Mouse (Mus musculus) heart, embryonic 16.5 days (tissue): ENCODE results near the gene Srxn1. TPM values are rescaled to one million over a fixed set of nuclear protein-coding genes. Genes with fewer than 3 reads are reported as not detected.
A peak's percentile ranks its signal among the peaks of the same experiment; 100 is the strongest.

Experiments
- ATAC-seq: fragments of 200-750 bp; cut with Nextera tagmentation; replicated peaks from 2 replicates; pipeline ENCODE4 v1.8.0; 2017; ENCODE audit warnings: moderate number of reproducible peaks; ENCODE audit not compliant: insufficient read depth, low FRiP score; ENCODE audit errors: extremely low read depth
- H3K27ac ChIP-seq: fragments of 300-500 bp; sonication (generic); 2 replicates; pipeline ENCODE4 v1.5.1; 2014; ENCODE audit warnings: mild to moderate bottlenecking, low read length, control low read depth, moderate library complexity
- H3K27me3 ChIP-seq: fragments of 300-500 bp; sonication (generic); 2 replicates; pipeline ENCODE4 v1.6.1; 2014; ENCODE audit warnings: low read length, mixed read lengths; ENCODE audit not compliant: control insufficient read depth, insufficient read depth
- H3K36me3 ChIP-seq: fragments of 300-500 bp; sonication (generic); 2 replicates; pipeline ENCODE4 v1.6.1; 2014; ENCODE audit not compliant: control insufficient read depth, insufficient read depth
- H3K4me1 ChIP-seq: fragments of 300-500 bp; sonication (generic); 2 replicates; pipeline ENCODE4 v1.6.1; 2014; ENCODE audit warnings: low read length, mixed read lengths; ENCODE audit not compliant: control insufficient read depth, insufficient read depth
- H3K4me2 ChIP-seq: fragments of 300-500 bp; sonication (generic); 2 replicates; pipeline ENCODE4 v1.6.1; 2014; ENCODE audit warnings: low read depth, mild to moderate bottlenecking, control low read depth, low read length
- H3K4me3 ChIP-seq: fragments of 300-500 bp; sonication (generic); 2 replicates; pipeline ENCODE4 v1.5.1; 2014; ENCODE audit warnings: mild to moderate bottlenecking, control low read depth, low read length
- H3K9ac ChIP-seq: fragments of 300-500 bp; sonication (generic); 2 replicates; pipeline ENCODE4 v1.6.1; 2014; ENCODE audit warnings: low read length, control low read depth
- H3K9me3 ChIP-seq: fragments of 300-500 bp; sonication (generic); replicated peaks from 2 replicates; pipeline ENCODE4 v1.6.1; 2016; ENCODE audit warnings: low read length; ENCODE audit not compliant: control insufficient read depth
- WGBS: fragments of 180-500 bp; shearing (Covaris S2); extraction: QIAGEN DNeasy Blood & Tissue Kit; methylation state at CpG from one replicate; pipeline ENCODE4 v1.1.7; 2014; 5-methylcytosine and 5-hydroxymethylcytosine counted together
- polyA plus RNA-seq: library from polyadenylated mRNA; unstranded; fragments of >200 nt; fragmentation: Nextera tagmentation; extraction: Ambion mirVana; gene quantifications from 2 replicates; pipeline ENCODE4 v1.2.1, GENCODE M21; 2015

Srxn1 gene
- polyA plus RNA-seq, 1 experiment from 2014 or later = 10.3 TPM

- H3K36me3 ChIP-seq = no peaks in the 10 kb centered on the region
- H3K27ac ChIP-seq = no peak overlapping the region
- H3K4me2 ChIP-seq = peak overlapping the region; percentile 78
- WGBS = 8% methylated on average over 11 of the region's 11 CpGs
- peak overlapping the region; percentile 62 for H3K4me3 ChIP-seq
- no peak overlapping the region; the same call in 1 of the 2 replicates for H3K9ac ChIP-seq
- peaks cover 57% of the 10 kb centered on the region for H3K27me3 ChIP-seq
- no peak for ATAC-seq
- H3K9me3 ChIP-seq = no peaks in the 10 kb centered on the region
- H3K4me1 ChIP-seq = peaks cover 16% of the 10 kb centered on the region
These were observed 37.3 kb downstream of the Srxn1 start for GRCm38 (mm10) chr2:152142571-152142970.

DNA sequence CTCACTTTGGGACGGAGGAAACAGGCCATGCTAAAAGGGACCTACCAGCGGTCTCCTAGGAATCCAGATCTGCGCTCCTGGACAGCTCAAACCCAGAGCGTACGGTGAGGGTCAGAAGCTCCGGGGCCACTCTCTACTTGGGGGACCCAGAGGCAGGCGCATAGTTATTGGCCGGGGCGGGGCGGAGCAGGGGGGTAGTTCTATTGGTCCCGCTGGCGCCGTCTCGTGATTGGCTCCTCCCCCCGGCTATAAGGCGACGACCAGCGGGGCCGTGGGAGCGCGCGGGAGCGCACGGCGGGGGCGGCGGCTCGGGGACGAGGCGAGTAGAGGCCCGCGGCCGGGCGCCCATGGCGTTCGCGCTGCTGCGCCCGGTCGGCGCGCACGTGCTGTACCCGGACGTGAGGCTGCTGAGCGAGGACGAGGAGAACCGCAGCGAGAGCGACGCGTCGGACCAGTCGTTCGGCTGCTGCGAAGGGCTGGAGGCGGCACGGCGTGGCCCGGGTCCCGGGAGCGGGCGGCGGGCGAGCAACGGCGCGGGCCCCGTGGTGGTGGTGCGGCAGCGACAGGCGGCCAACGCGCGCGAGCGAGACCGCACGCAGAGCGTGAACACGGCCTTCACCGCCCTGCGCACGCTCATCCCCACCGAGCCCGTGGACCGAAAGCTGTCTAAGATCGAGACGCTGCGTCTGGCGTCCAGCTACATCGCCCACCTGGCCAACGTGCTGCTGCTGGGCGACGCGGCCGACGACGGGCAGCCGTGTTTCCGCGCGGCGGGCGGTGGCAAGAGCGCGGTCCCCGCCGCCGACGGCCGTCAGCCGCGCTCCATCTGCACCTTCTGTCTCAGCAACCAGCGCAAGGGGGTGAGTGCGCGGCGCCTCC is 38.2 kb downstream of the Srxn1 start, which contains the start of gene Tcf15:
TSS of gene Tcf15 (plus strand) at position 283 of the 879 bp plus-strand sequence.
- Histone ChIP-seq H3K4me2 (peak within 1 kb of the TSS; percentile 78), H3K9me3 (no peaks in the 10 kb centered on the region), H3K36me3 (no peaks in the 10 kb centered on the region), H3K27ac (no peak within 1 kb of the TSS), H3K27me3 (peaks cover 57% of the 10 kb centered on the region), H3K4me3 (peak within 1 kb of the TSS; percentile 62), H3K4me1 (peaks cover 16% of the 10 kb centered on the region), H3K9ac (peak within 1 kb of the TSS; percentile 71)
- ATAC-seq = peak; percentile 84
- WGBS = under 1% methylated on average over 116 of the region's 118 CpGs

DNA sequence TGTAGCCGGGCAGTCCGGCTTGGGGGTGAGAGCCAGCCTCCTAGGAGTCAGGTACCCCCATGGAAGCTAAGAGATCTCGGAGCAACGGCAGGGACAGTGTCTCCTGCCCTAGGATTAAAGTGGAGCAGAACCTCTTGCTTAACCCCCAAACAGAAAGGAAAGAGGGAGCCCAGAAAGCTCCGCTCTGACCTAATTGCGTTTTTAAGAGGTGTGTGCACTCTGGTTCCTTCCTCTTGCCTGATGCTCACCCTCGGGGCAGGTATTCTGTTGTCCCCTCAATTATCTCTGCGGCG is 38.8 kb downstream of the Srxn1 start:
- Histone ChIP-seq H3K9ac (peak overlapping the region; percentile 71), H3K27me3 (peaks cover 57% of the 10 kb centered on the region), H3K27ac (no peak overlapping the region), H3K36me3 (no peaks in the 10 kb centered on the region), H3K4me3 (peak overlapping the region; percentile 62), H3K9me3 (no peaks in the 10 kb centered on the region), H3K4me2 (peak overlapping the region; percentile 78), H3K4me1 (peaks cover 16% of the 10 kb centered on the region)
- no peak for ATAC-seq
- 18% methylated on average over 9 of the region's 9 CpGs for WGBS

GRCm38 (mm10) chr2:152144501-152144900 is 39.2 kb downstream of the Srxn1 start:
- H3K4me1 ChIP-seq = peaks cover 16% of the 10 kb centered on the region
- peak overlapping the region; percentile 62 for H3K4me3 ChIP-seq
- no peak overlapping the region for H3K27ac ChIP-seq
- peak overlapping the region; percentile 71; the same call in 1 of the 2 replicates for H3K9ac ChIP-seq
- no peak for ATAC-seq
- no peaks in the 10 kb centered on the region for H3K36me3 ChIP-seq
- 63% methylated on average over 5 of the region's 5 CpGs for WGBS
- H3K4me2 ChIP-seq = peak overlapping the region; percentile 78
- H3K27me3 ChIP-seq = peaks cover 57% of the 10 kb centered on the region
- no peaks in the 10 kb centered on the region for H3K9me3 ChIP-seq

- H3K9ac ChIP-seq = no peak overlapping the region
- WGBS = 57% methylated on average over 2 of the region's 2 CpGs
- peaks cover 53% of the 10 kb centered on the region for H3K27me3 ChIP-seq
- peaks cover 18% of the 10 kb centered on the region for H3K4me1 ChIP-seq
- no peak for ATAC-seq
- H3K9me3 ChIP-seq = no peaks in the 10 kb centered on the region
- H3K4me2 ChIP-seq = peak overlapping the region; percentile 78
- H3K36me3 ChIP-seq = no peaks in the 10 kb centered on the region
- peak overlapping the region; percentile 62 for H3K4me3 ChIP-seq
- H3K27ac ChIP-seq = no peak overlapping the region
These were observed 40.4 kb downstream of the Srxn1 start for GRCm38 (mm10) chr2:152145711-152146110.

DNA sequence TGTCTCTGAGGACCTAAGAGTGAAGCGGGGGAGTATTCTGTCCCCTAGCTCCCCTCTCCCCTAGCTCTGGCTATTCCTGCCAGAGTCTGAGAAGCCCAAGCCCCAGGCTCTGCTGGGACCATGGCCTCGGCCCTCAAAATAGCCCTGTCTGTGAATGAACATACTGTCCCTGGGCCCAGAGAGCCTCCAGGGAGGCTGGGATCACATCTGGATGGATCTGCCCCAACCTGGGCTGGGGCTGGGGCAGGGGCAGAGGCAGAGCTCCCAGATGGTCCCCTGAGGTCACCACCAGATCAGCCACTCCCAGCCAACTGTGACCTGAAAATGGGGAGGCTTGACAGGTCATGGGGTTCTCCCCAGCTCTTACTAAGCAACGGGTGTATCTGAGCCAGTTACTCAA is 41.8 kb downstream of the Srxn1 start:
- peak overlapping the region; percentile 78; the same call in 1 of the 2 replicates for H3K4me2 ChIP-seq
- peaks cover 18% of the 10 kb centered on the region for H3K4me1 ChIP-seq
- no peak for ATAC-seq
- H3K9ac ChIP-seq = no peak overlapping the region
- H3K36me3 ChIP-seq = no peaks in the 10 kb centered on the region
- H3K9me3 ChIP-seq = no peaks in the 10 kb centered on the region
- H3K27ac ChIP-seq = no peak overlapping the region
- H3K4me3 ChIP-seq = no peak overlapping the region; the same call in 1 of the 2 replicates
- WGBS = 53% methylated on average over 3 of the region's 3 CpGs
- H3K27me3 ChIP-seq = peaks cover 43% of the 10 kb centered on the region

DNA sequence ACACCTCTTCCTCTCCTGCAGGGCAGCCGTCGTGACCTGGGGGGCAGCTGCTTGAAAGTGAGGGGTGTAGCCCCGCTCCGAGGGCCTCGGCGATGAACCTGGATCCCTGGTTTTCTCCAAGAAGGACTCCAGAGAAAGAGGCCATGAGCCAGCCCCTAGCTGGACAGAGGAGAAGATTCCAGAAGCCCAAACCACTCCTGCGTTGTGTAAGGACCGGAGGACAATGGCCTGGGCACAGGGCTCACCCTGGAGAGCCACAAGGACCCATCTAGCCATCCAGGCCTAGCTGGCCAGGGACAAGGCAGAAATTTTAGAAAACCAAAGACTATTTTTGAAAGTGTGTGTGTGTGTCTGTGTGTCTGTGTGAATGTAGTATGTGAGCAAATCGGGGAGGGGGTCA is 43.4 kb downstream of the Srxn1 start:
- Histone ChIP-seq H3K4me2 (no peak overlapping the region), H3K9me3 (no peaks in the 10 kb centered on the region), H3K4me3 (no peak overlapping the region), H3K36me3 (no peaks in the 10 kb centered on the region), H3K27me3 (peaks cover 28% of the 10 kb centered on the region), H3K27ac (no peak overlapping the region), H3K4me1 (peaks cover 5% of the 10 kb centered on the region; the same call in 1 of the 2 replicates), H3K9ac (no peak overlapping the region)
- no peak for ATAC-seq
- 85% methylated on average over 9 of the region's 9 CpGs for WGBS

DNA sequence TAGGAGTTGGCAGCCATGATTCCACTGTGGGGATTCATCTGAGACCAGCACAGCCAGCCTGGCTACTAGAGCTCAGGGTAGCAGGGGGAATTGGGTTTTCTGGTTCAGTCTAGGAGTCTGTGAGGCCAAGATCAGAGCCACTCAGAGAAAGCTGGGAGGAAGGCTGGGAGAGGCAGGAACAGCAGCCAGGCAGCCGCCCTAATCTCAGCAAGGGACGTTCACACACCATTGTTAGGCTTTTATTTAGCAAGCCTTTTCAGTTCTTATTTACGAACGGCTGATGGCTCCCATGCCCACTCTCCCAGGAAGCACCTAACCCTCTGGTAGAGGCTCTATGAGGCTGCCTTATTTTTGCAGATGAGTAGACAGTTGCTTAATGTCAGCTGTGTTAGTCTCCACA is 44.6 kb downstream of the Srxn1 start:
- Histone ChIP-seq H3K4me2 (no peak overlapping the region), H3K9ac (no peak overlapping the region), H3K9me3 (no peaks in the 10 kb centered on the region), H3K36me3 (no peaks in the 10 kb centered on the region), H3K27ac (0 out of 2 replicates have a peak overlapping the region, but pooled peaks have one; percentile 29), H3K27me3 (peaks cover 16% of the 10 kb centered on the region), H3K4me3 (no peak overlapping the region), H3K4me1 (peaks cover 2% of the 10 kb centered on the region; the same call in 1 of the 2 replicates)
- WGBS = 41% methylated on average over 4 of the region's 4 CpGs
- ATAC-seq = no peak

DNA sequence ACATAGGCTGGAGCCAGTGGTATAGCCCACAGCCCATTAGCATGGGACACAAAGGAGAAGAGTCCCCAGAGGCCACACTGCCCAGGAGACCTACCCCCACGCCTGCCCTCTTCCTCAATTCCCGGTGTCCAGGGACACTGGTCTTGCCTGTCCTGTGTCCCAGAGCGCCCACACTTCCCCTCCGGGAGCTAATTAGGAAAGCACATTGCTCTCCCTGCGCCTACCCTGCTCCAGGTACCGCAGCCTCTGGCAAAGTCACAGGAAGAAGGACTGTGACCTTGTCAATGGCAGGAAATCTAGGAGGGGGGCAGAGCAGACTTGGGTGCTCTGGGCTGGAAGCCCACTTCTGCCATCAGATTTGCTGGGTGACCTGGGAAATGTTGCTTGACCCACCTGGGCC is 45.1 kb downstream of the Srxn1 start:
- WGBS = 62% methylated on average over 6 of the region's 6 CpGs
- 0 out of 2 replicates have a peak overlapping the region, but pooled peaks have one; percentile 29 for H3K27ac ChIP-seq
- no peak overlapping the region for H3K4me2 ChIP-seq
- H3K9ac ChIP-seq = no peak overlapping the region
- H3K4me3 ChIP-seq = no peak overlapping the region
- peaks cover 12% of the 10 kb centered on the region for H3K27me3 ChIP-seq
- peaks cover 4% of the 10 kb centered on the region; the same call in 1 of the 2 replicates for H3K4me1 ChIP-seq
- no peak for ATAC-seq
- no peaks in the 10 kb centered on the region for H3K36me3 ChIP-seq
- no peaks in the 10 kb centered on the region for H3K9me3 ChIP-seq
